Mouse (Mus musculus): ENCODE results near the gene Gpr37l1. TPM values are rescaled to one million over a fixed set of nuclear protein-coding genes. Genes with fewer than 3 reads are reported as not detected.
A peak's percentile ranks its signal among the peaks of the same experiment; 100 is the strongest.

Gpr37l1 gene
- polyA plus RNA-seq, 1 experiment from 2014 or later: 1.2 TPM

DNA sequence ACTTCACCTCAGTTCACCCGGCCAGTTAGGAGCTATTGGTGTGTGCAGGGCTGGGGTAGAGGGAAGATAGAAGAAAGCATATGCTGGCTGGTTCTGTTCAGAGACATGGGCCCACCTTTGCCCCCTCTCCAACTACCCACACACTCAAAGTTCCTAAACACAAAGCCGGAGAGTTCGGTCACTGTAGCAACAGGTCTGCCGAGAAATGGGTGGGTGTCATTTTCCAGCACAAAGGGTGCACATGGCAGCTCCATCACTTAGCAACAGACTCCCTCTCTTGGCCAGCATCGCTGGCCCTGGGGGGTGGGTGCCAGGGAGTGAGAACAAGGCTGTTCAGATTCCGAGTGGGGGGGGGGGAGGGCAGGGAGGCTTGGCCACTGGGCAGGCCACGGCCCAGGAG, 8.4 kb downstream of the Gpr37l1 start:
- Histone ChIP-seq H3K27me3 (replicated peaks) (no peaks in the 10 kb centered on the region), H3K4me1 (peaks cover 10% of the 10 kb centered on the region), H3K9ac (no peak overlapping the region), H3K27ac (peak overlapping the region; percentile 71), H3K4me2 (no peak overlapping the region), H3K36me3 (replicated peaks) (peaks cover 12% of the 10 kb centered on the region; the same call in 1 of the 2 replicates), H3K9me3 (no peaks in the 10 kb centered on the region), H3K4me3 (no peak overlapping the region)
- 33% methylated on average over 7 of the region's 7 CpGs for WGBS
- ATAC-seq (replicated peaks): peak; percentile 62

DNA sequence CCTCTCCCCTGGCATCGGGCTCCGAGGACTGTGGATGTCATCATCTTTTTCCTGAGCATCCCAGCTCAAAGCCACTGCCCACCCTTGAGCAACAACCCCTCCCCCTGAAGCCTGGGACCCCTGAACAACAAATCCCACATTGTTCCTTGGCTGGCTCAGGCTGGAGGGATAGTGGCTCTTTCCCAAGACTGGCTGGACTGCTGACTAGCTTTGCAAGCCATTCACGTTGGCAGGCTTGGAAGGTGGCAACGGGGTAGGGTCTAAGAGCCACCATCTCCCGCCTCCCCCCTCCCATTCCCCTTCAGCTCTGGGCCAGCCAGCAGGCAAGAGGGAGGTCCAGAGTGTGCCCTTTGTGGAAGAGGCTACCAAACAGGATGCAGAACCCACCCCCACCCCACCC, 8.8 kb downstream of the Gpr37l1 start:
- Histone ChIP-seq H3K27me3 (replicated peaks) (no peaks in the 10 kb centered on the region), H3K36me3 (replicated peaks) (peaks cover 12% of the 10 kb centered on the region; the same call in 1 of the 2 replicates), H3K4me2 (no peak overlapping the region), H3K4me3 (no peak overlapping the region), H3K9me3 (no peaks in the 10 kb centered on the region), H3K9ac (no peak overlapping the region), H3K4me1 (peaks cover 14% of the 10 kb centered on the region), H3K27ac (peak overlapping the region; percentile 55)
- peak; percentile 76 for ATAC-seq (replicated peaks)
- 42% methylated on average over 5 of the region's 5 CpGs for WGBS

DNA sequence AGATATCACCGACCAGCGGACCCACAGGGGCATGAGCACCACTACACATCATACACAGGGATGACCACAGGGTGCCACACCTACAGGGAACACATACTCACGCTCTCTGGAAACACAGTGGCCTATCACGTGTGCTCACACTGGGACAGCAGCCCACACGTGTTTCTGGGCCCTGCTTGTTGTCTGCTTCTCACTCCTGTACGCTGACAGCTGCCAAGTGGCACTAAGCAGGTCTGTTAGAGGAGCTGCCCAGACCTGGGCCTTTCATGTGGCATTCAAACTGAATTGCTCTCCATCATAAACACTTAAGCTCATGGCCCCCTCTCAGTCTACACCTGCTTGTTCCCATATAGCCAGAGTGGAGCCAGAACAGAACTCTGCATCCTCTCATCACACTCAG, 11.2 kb downstream of the Gpr37l1 start:
- H3K9ac ChIP-seq: no peak overlapping the region
- ATAC-seq (replicated peaks): no peak
- H3K4me3 ChIP-seq: no peak overlapping the region

DNA sequence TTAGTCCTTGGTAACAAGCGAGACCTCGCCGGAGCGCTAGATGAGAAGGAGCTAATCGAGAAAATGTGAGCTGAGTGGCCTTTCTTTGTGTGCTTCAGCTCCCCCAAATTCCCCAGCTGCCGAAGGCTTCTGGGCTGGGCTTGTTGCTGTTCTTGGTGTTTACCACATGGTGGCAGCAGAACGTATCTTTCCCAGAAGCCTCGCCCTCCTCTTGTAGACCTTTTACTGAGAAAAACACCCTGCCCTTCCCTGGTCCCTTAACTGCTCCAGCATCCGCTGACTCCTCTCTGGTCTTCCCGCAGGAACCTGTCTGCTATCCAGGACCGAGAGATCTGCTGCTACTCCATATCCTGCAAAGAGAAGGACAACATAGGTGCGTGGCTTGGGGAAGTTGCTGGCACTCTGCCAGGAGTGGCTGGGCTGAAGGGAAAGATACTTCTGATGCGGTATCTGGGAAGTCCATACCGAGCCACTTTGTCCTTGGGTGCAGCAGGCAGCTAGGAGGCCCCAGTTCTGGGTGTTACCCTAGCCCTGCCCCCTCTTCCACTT, 13.0 kb downstream of the Gpr37l1 start:
- 2% methylated on average over 14 of the region's 14 CpGs for WGBS
- Histone ChIP-seq H3K4me1 (peaks cover 38% of the 10 kb centered on the region), H3K27me3 (replicated peaks) (no peaks in the 10 kb centered on the region), H3K9ac (peak overlapping the region; percentile 37), H3K9me3 (no peaks in the 10 kb centered on the region), H3K4me3 (0 out of 2 replicates have a peak overlapping the region, but pooled peaks have one; percentile 5), H3K36me3 (replicated peaks) (peaks cover 12% of the 10 kb centered on the region; the same call in 1 of the 2 replicates), H3K27ac (peak overlapping the region; percentile 88), H3K4me2 (peak overlapping the region; percentile 39)
- ATAC-seq (replicated peaks): peak; percentile 48

More for the DNA sequence above, 11.2 kb downstream of the Gpr37l1 start:
- H3K27me3 ChIP-seq (replicated peaks): no peaks in the 10 kb centered on the region
- H3K4me2 ChIP-seq: no peak overlapping the region
- peak overlapping the region; percentile 37; the same call in 1 of the 2 replicates for H3K27ac ChIP-seq
- H3K36me3 ChIP-seq (replicated peaks): peaks cover 12% of the 10 kb centered on the region; the same call in 1 of the 2 replicates
- 91% methylated on average over 6 of the region's 6 CpGs for WGBS
- H3K9me3 ChIP-seq: no peaks in the 10 kb centered on the region
- H3K4me1 ChIP-seq: peaks cover 26% of the 10 kb centered on the region

DNA sequence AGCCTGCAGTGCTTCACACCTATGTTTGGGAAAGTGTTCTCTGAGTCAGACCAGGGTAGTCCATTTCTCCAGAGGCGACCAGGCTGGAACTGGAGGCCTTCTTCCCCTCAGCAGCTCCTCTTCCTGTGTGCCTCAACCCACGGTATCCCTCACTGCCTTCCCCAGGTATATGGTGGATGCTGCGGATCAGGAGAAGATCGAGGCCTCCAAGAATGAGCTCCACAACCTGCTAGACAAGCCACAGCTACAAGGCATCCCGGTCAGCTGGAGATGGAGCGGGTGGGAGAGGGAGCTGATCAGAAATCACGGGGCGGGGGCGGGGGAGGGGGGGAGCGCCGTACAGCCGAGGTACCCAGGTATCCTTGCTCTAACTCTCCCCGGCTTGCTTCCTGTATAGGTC, 13.5 kb downstream of the Gpr37l1 start:
- Histone ChIP-seq H3K27ac (peak overlapping the region; percentile 88), H3K27me3 (replicated peaks) (no peaks in the 10 kb centered on the region), H3K4me1 (peaks cover 42% of the 10 kb centered on the region), H3K4me3 (0 out of 2 replicates have a peak overlapping the region, but pooled peaks have one; percentile 5), H3K4me2 (peak overlapping the region; percentile 39), H3K9ac (peak overlapping the region; percentile 37), H3K36me3 (replicated peaks) (peaks cover 12% of the 10 kb centered on the region; the same call in 1 of the 2 replicates), H3K9me3 (no peaks in the 10 kb centered on the region)
- 16% methylated on average over 13 of the region's 13 CpGs for WGBS
- ATAC-seq (replicated peaks): peak; percentile 12; the same call in 1 of the 2 replicates

GRCm38 (mm10) chr1:135148996-135149395, 18.5 kb downstream of the Gpr37l1 start:
- peaks cover 48% of the 10 kb centered on the region for H3K4me1 ChIP-seq
- H3K27ac ChIP-seq: peak overlapping the region; percentile 96
- WGBS: 49% methylated on average over 5 of the region's 5 CpGs
- peak overlapping the region; percentile 99 for H3K4me3 ChIP-seq
- peak overlapping the region; percentile 87 for H3K4me2 ChIP-seq
- ATAC-seq (replicated peaks): no peak
- no peaks in the 10 kb centered on the region for H3K36me3 ChIP-seq (replicated peaks)
- no peaks in the 10 kb centered on the region for H3K27me3 ChIP-seq (replicated peaks)
- peak overlapping the region; percentile 100 for H3K9ac ChIP-seq
- no peaks in the 10 kb centered on the region for H3K9me3 ChIP-seq

DNA sequence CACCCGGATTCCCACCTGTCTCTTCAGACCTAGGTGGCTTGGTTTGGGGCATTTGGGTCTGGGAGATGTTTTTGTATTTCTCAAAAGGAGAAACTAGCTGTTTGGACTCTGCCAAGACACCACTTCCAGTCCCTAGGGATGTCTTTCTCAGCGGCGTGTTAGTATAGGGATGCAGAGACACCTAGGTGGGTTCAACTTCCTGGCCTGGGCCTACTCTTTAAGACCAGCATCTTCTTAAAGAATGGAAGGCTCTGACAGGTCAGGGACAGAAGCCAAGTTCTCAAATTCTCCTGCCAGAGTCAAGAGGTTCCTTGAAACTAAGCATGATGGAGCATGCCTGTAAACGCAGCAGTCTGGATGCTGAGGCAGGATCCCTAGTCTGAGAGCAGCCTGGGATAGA, 19.0 kb downstream of the Gpr37l1 start:
- ATAC-seq (replicated peaks): no peak
- Histone ChIP-seq H3K27me3 (replicated peaks) (no peaks in the 10 kb centered on the region), H3K4me3 (peak overlapping the region; percentile 99), H3K27ac (peak overlapping the region; percentile 96), H3K36me3 (replicated peaks) (no peaks in the 10 kb centered on the region), H3K4me2 (peak overlapping the region; percentile 87), H3K9ac (peak overlapping the region; percentile 100), H3K9me3 (no peaks in the 10 kb centered on the region), H3K4me1 (peaks cover 45% of the 10 kb centered on the region)
- WGBS: 62% methylated on average over 4 of the region's 4 CpGs

- peak; percentile 27; the same call in 1 of the 2 replicates for ATAC-seq (replicated peaks)
- Histone ChIP-seq H3K36me3 (replicated peaks) (no peaks in the 10 kb centered on the region), H3K27ac (peak overlapping the region; percentile 96), H3K4me1 (peaks cover 45% of the 10 kb centered on the region), H3K4me3 (peak overlapping the region; percentile 99), H3K9ac (peak overlapping the region; percentile 100), H3K4me2 (peak overlapping the region; percentile 87), H3K27me3 (replicated peaks) (no peaks in the 10 kb centered on the region), H3K9me3 (no peaks in the 10 kb centered on the region)
- under 1% methylated on average over 7 of the region's 7 CpGs for WGBS
Observed at GRCm38 (mm10) chr1:135147702-135148058, 19.8 kb downstream of the Gpr37l1 start.

DNA sequence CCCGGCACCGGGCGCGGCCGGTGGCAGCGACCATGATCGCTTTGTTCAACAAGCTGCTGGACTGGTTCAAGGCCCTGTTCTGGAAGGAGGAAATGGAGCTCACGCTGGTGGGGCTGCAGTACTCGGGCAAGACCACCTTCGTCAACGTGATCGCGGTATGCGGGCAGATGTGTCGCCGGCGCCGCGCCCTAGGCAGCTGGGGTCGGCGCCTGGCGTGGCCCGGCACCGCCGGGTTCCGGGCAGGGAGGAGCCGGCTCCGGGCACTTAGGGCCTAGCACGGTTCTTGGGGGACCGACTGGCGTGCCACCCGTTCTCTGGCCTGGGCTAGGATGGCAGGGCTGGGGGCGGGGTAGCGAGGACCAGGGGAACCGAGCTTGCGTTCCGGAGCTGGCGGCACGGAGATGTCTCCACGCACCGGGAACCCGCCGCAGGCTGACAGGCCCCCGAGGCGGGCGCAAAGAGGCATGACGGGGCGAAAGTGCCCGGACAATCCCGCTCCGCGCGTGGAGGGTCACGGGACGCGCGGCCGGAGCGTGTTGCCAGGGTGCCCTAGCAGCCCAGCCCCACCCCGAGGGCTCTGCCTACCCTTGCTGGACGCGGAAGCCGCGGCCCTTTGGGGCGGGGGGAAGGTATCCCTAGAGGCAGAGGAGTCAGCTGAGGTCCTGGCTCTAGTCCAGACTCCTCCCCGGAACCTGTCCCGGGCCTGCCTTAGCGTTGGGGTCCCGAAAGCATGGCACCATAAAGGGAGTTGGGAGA, 20.4 kb downstream of the Gpr37l1 start:
- H3K4me3 ChIP-seq: peak overlapping the region; percentile 99
- H3K27ac ChIP-seq: peak overlapping the region; percentile 96
- no peaks in the 10 kb centered on the region for H3K27me3 ChIP-seq (replicated peaks)
- H3K4me1 ChIP-seq: peaks cover 39% of the 10 kb centered on the region
- H3K36me3 ChIP-seq (replicated peaks): no peaks in the 10 kb centered on the region
- peak; percentile 71 for ATAC-seq (replicated peaks)
- H3K9ac ChIP-seq: peak overlapping the region; percentile 100
- WGBS: under 1% methylated on average over 69 of the region's 69 CpGs
- H3K4me2 ChIP-seq: peak overlapping the region; percentile 87
- no peaks in the 10 kb centered on the region for H3K9me3 ChIP-seq

DNA sequence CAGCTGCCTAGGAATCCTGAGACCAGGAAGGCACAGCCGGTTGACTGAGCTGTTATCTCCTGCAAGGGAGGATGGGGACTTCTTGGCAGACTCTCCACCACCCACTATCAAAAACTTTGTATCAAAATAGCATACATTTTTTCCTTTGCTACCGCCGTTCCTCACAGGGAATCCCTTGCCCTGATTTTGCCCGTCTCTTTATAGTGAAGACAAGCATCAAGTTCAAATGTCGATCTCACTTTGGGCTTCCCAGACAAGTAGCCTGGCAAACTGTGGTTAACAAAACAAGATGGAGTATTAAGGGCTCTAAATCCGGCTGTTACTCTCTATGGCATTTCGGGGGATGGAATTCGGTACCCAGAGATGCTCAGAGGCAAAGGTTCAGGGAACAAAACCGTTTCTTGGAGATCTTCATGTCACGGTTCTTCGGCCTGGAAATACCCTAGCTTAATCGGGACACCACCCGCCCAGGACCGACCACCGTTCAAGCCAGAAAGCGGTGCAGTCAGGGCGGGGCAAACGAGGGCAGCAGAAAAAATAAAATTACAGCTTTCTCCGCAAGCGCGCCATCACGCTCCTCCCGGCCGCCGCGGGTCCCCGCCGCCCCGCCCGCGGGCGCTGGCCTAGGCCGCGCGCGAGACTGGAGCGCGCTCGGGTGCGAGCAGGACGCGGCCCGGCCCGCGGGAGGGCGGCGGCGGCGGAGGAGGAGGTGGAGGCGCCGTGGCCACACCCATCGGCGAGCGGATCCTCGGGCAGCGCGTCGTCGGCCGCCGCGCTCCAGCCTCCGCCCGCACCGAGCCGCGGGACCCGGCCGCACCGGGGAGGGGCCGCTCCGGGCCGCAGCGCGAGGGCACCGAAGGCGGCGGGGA, 21.2 kb downstream of the Gpr37l1 start, which contains the start of gene Arl8a:
TSS of gene Arl8a (plus strand) at position 748 of the 869 bp plus-strand sequence.
- H3K4me3 ChIP-seq: peak within 1 kb of the TSS; percentile 99
- under 1% methylated on average over 78 of the region's 78 CpGs for WGBS
- peak within 1 kb of the TSS; percentile 87 for H3K4me2 ChIP-seq
- H3K9ac ChIP-seq: peak within 1 kb of the TSS; percentile 100
- H3K27me3 ChIP-seq (replicated peaks): no peaks in the 10 kb centered on the region
- no peaks in the 10 kb centered on the region for H3K36me3 ChIP-seq (replicated peaks)
- peak; percentile 79 for ATAC-seq (replicated peaks)
- peak within 1 kb of the TSS; percentile 96 for H3K27ac ChIP-seq
- peaks cover 33% of the 10 kb centered on the region for H3K4me1 ChIP-seq
- H3K9me3 ChIP-seq: no peaks in the 10 kb centered on the region

GRCm38 (mm10) chr1:135143940-135144339, 23.5 kb downstream of the Gpr37l1 start:
- WGBS: 84% methylated on average over 2 of the region's 2 CpGs

GRCm38 (mm10) chr1:135142452-135142851, 25.0 kb downstream of the Gpr37l1 start:
- Histone ChIP-seq H3K4me1 (peaks cover 7% of the 10 kb centered on the region), H3K9me3 (no peaks in the 10 kb centered on the region), H3K4me2 (no peak overlapping the region), H3K27me3 (replicated peaks) (no peaks in the 10 kb centered on the region), H3K4me3 (no peak overlapping the region), H3K36me3 (replicated peaks) (no peaks in the 10 kb centered on the region), H3K27ac (no peak overlapping the region), H3K9ac (no peak overlapping the region)
- 78% methylated on average over 2 of the region's 2 CpGs for WGBS
- ATAC-seq (replicated peaks): no peak

More at GRCm38 (mm10) chr1:135143940-135144339, 23.5 kb downstream of the Gpr37l1 start:
- Histone ChIP-seq H3K4me3 (no peak overlapping the region), H3K27ac (no peak overlapping the region), H3K4me2 (no peak overlapping the region), H3K36me3 (replicated peaks) (no peaks in the 10 kb centered on the region), H3K4me1 (peaks cover 16% of the 10 kb centered on the region), H3K9me3 (no peaks in the 10 kb centered on the region), H3K27me3 (replicated peaks) (no peaks in the 10 kb centered on the region), H3K9ac (no peak overlapping the region)
- ATAC-seq (replicated peaks): no peak
